Mouse (Mus musculus) neural tube, embryonic 14.5 days (tissue): ENCODE measurements around the gene Ankle2. TPM values are rescaled to one million over a fixed set of nuclear protein-coding genes. Genes with fewer than 3 reads are reported as not detected.

ENCODE experiments used
- ATAC-seq: fragments of 200-750 bp; cut with Nextera tagmentation; 2 replicates; pipeline ENCODE4 v1.8.0; 2017; ENCODE audit warnings: low read depth, mild to moderate bottlenecking, moderate TSS enrichment, moderate library complexity
- H3K27ac ChIP-seq: fragments of 300-500 bp; sonication (generic); 2 replicates; pipeline ENCODE4 v1.5.1; 2014; ENCODE audit warnings: low read depth, mild to moderate bottlenecking, control low read depth, low read length, moderate library complexity, mixed read lengths
- H3K27me3 ChIP-seq: fragments of 300-500 bp; sonication (generic); 2 replicates; pipeline ENCODE4 v1.6.1; 2014; ENCODE audit warnings: low read length; ENCODE audit not compliant: control insufficient read depth, insufficient read depth
- H3K36me3 ChIP-seq: fragments of 300-500 bp; sonication (generic); 2 replicates; pipeline ENCODE4 v1.6.1; 2014; ENCODE audit warnings: low read length, mixed read lengths; ENCODE audit not compliant: control insufficient read depth, insufficient read depth
- H3K4me1 ChIP-seq: fragments of 300-500 bp; sonication (generic); 2 replicates; pipeline ENCODE4 v1.6.1; 2014; ENCODE audit warnings: low read length; ENCODE audit not compliant: control insufficient read depth, insufficient read depth
- H3K4me2 ChIP-seq: fragments of 300-500 bp; sonication (generic); 2 replicates; pipeline ENCODE4 v1.6.1; 2014; ENCODE audit warnings: mild to moderate bottlenecking, low read depth, low read length, control low read depth
- H3K4me3 ChIP-seq: fragments of 300-500 bp; sonication (generic); 2 replicates; pipeline ENCODE4 v1.5.1; 2014; ENCODE audit warnings: low read depth, low read length, control low read depth, mixed read lengths
- H3K9ac ChIP-seq: fragments of 300-500 bp; sonication (generic); replicated peaks from 2 replicates; pipeline ENCODE4 v1.6.1; 2014; ENCODE audit warnings: low read depth, mild to moderate bottlenecking, control low read depth, low read length, mixed read lengths
- H3K9me3 ChIP-seq: fragments of 300-500 bp; sonication (generic); 2 replicates; pipeline ENCODE4 v1.6.1; 2016; ENCODE audit warnings: low read length; ENCODE audit not compliant: control insufficient read depth
- WGBS: fragments of 180-500 bp; shearing (Covaris S2); extraction: QIAGEN DNeasy Blood & Tissue Kit; methylation state at CpG from one replicate; pipeline ENCODE4 v1.1.7; 2014; 5-methylcytosine and 5-hydroxymethylcytosine counted together
- polyA plus RNA-seq: library from polyadenylated mRNA; unstranded; fragments of >200 nt; fragmentation: Nextera tagmentation; extraction: Ambion mirVana; gene quantifications from 2 replicates; pipeline ENCODE4 v1.2.1, GENCODE M21; 2014

The Ankle2 gene
- 30.4 and 33.8 TPM in 2 replicates for polyA plus RNA-seq

- ATAC-seq = peak; percentile 97
- Histone ChIP-seq H3K36me3 (peaks cover 8% of the 10 kb centered on the region; the same call in 1 of the 2 replicates), H3K9ac (peak within 1 kb of the TSS; percentile 93), H3K27ac (peak within 1 kb of the TSS; percentile 88), H3K4me2 (peak within 1 kb of the TSS; percentile 71), H3K4me3 (peak within 1 kb of the TSS; percentile 96), H3K9me3 (no peaks in the 10 kb centered on the region), H3K4me1 (peaks cover 13% of the 10 kb centered on the region), H3K27me3 (no peaks in the 10 kb centered on the region)
- under 1% methylated on average over 79 of the region's 81 CpGs for WGBS
Measured at GRCm38 (mm10) chr5:110230780-110231461, at the start of gene Ankle2. Ankle2 (plus strand) TSS chr5:110231004.

GRCm38 (mm10) chr5:110181716-110182115 is 49.1 kb upstream of the Ankle2 start:
- no peak overlapping the region for H3K4me2 ChIP-seq
- H3K27ac ChIP-seq = no peak overlapping the region
- WGBS = 97% methylated on average over 5 of the region's 5 CpGs
- no peak overlapping the region for H3K4me3 ChIP-seq
- H3K9ac ChIP-seq = no peak overlapping the region
- H3K4me1 ChIP-seq = peaks cover 9% of the 10 kb centered on the region
- no peak for ATAC-seq
- peaks cover 30% of the 10 kb centered on the region for H3K36me3 ChIP-seq
- H3K9me3 ChIP-seq = no peaks in the 10 kb centered on the region
- no peaks in the 10 kb centered on the region for H3K27me3 ChIP-seq

- Histone ChIP-seq H3K9me3 (no peaks in the 10 kb centered on the region), H3K27ac (no peak overlapping the region), H3K9ac (no peak overlapping the region), H3K36me3 (peaks cover 58% of the 10 kb centered on the region), H3K4me3 (no peak overlapping the region), H3K4me1 (no peaks in the 10 kb centered on the region), H3K27me3 (no peaks in the 10 kb centered on the region), H3K4me2 (no peak overlapping the region)
- ATAC-seq = no peak
- 86% methylated on average over 10 of the region's 10 CpGs for WGBS
Measured at GRCm38 (mm10) chr5:110203164-110203895, 27.5 kb upstream of the Ankle2 start.

- no peak for ATAC-seq
- H3K27me3 ChIP-seq = no peaks in the 10 kb centered on the region
- no peaks in the 10 kb centered on the region for H3K9me3 ChIP-seq
- H3K36me3 ChIP-seq = peaks cover 69% of the 10 kb centered on the region
- no peak overlapping the region for H3K9ac ChIP-seq
- no peak overlapping the region for H3K4me3 ChIP-seq
- 89% methylated on average over 6 of the region's 6 CpGs for WGBS
- H3K4me1 ChIP-seq = no peaks in the 10 kb centered on the region
- H3K27ac ChIP-seq = no peak overlapping the region
- H3K4me2 ChIP-seq = no peak overlapping the region
Measured at GRCm38 (mm10) chr5:110204777-110205176, 26.0 kb upstream of the Ankle2 start.

GRCm38 (mm10) chr5:110211312-110211711 is 19.5 kb upstream of the Ankle2 start:
- no peak for ATAC-seq
- 92% methylated on average over 2 of the region's 2 CpGs for WGBS
- Histone ChIP-seq H3K4me1 (no peaks in the 10 kb centered on the region), H3K4me3 (no peak overlapping the region), H3K27ac (no peak overlapping the region), H3K9me3 (no peaks in the 10 kb centered on the region), H3K27me3 (no peaks in the 10 kb centered on the region), H3K36me3 (peaks cover 76% of the 10 kb centered on the region), H3K9ac (no peak overlapping the region), H3K4me2 (no peak overlapping the region)

GRCm38 (mm10) chr5:110216780-110217179 is 14.0 kb upstream of the Ankle2 start:
- H3K4me1 ChIP-seq = no peaks in the 10 kb centered on the region
- no peak overlapping the region for H3K4me3 ChIP-seq
- H3K36me3 ChIP-seq = peaks cover 66% of the 10 kb centered on the region
- no peak overlapping the region for H3K9ac ChIP-seq
- 93% methylated on average over 3 of the region's 3 CpGs for WGBS
- ATAC-seq = no peak
- H3K27me3 ChIP-seq = no peaks in the 10 kb centered on the region
- no peak overlapping the region for H3K27ac ChIP-seq
- H3K4me2 ChIP-seq = no peak overlapping the region
- H3K9me3 ChIP-seq = no peaks in the 10 kb centered on the region

GRCm38 (mm10) chr5:110220331-110220730 is 10.5 kb upstream of the Ankle2 start:
- WGBS = 98% methylated on average over 4 of the region's 4 CpGs
- H3K4me2 ChIP-seq = no peak overlapping the region
- peaks cover 59% of the 10 kb centered on the region for H3K36me3 ChIP-seq

GRCm38 (mm10) chr5:110222757-110223156 is 8.0 kb upstream of the Ankle2 start:
- Histone ChIP-seq H3K27ac (no peak overlapping the region), H3K9me3 (no peaks in the 10 kb centered on the region), H3K4me2 (no peak overlapping the region), H3K36me3 (peaks cover 48% of the 10 kb centered on the region), H3K4me3 (no peak overlapping the region), H3K9ac (no peak overlapping the region), H3K4me1 (no peaks in the 10 kb centered on the region), H3K27me3 (no peaks in the 10 kb centered on the region)
- 78% methylated on average over 6 of the region's 6 CpGs for WGBS
- ATAC-seq = no peak

More at GRCm38 (mm10) chr5:110220331-110220730, 10.5 kb upstream of the Ankle2 start:
- no peak for ATAC-seq
- Histone ChIP-seq H3K27me3 (no peaks in the 10 kb centered on the region), H3K9ac (no peak overlapping the region), H3K27ac (no peak overlapping the region), H3K4me1 (no peaks in the 10 kb centered on the region), H3K9me3 (no peaks in the 10 kb centered on the region), H3K4me3 (no peak overlapping the region)

GRCm38 (mm10) chr5:110225056-110225455 is 5.7 kb upstream of the Ankle2 start:
- Histone ChIP-seq H3K27ac (no peak overlapping the region), H3K27me3 (no peaks in the 10 kb centered on the region), H3K4me2 (no peak overlapping the region), H3K9ac (no peak overlapping the region), H3K9me3 (no peaks in the 10 kb centered on the region), H3K36me3 (peaks cover 37% of the 10 kb centered on the region), H3K4me3 (no peak overlapping the region), H3K4me1 (peaks cover 4% of the 10 kb centered on the region)
- WGBS = 92% methylated on average over 3 of the region's 3 CpGs
- ATAC-seq = no peak
